ENCODE assay signal across 10 mouse cellular contexts in the genomic region with DNA sequence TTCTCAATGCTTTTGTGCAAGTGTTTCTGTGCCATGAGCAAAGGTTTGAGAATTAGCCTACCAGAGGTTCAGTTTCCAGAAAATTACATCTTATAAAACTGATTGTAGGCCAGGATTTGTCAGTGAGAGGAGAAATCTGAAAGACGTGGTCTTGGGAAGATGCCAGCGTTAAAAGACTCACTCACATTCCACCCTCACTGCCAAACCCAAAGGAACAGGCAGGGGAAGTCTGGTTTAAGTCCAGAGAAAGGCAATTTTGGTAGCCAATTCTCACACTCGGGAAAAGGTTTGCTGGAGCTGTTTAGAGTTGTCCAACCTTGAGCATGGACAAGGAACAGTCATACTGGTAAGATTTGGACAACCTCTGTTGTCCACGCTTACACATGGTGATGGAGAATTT.
DNase-seq lines count a peak whose midpoint lies in the region; ATAC-seq and TF ChIP-seq lines count a peak whose summit lies in the region.
"Had no signal": no experiment of that assay in that cellular context is flagged by ENCODE, and none has a peak within 500 bp of the region (broad histone marks: within the 10 kb centered on the region; RNA-seq: fewer than 3 reads in every experiment).

No protein-coding gene starts in this region.

- DNase-seq in cerebellum, postnatal 10 days: peak; percentile 34 to 42
- no peak for DNase-seq in cerebellum, adult 11-12 months
- peak; percentile 36 for DNase-seq in hindbrain, postnatal 0 days (ENCODE audit: low spot score)
- no peak for DNase-seq in hindbrain, embryonic 11.5 days (ENCODE audit: low spot score)
- peak; percentile 18 for DNase-seq in right cerebral cortex, adult 18-20 months
- DNase-seq in right cerebral cortex, postnatal 25 days: no peak
- no peak for DNase-seq in spleen, postnatal 10 days (ENCODE audit: low spot score in 2 of 2)
- DNase-seq in liver: no peak

- H3K36me3 ChIP-seq in hindbrain, postnatal 0 days (ENCODE audit: insufficient read depth, low read length): no peaks in the 10 kb centered on the region
- H3K36me3 ChIP-seq in hindbrain, embryonic 11.5 days (ENCODE audit: control insufficient read depth, insufficient read depth, low read length): no peaks in the 10 kb centered on the region
- H3K36me3 ChIP-seq: heart, embryonic 15.5 days had no signal

- no peak overlapping the region for H3K4me2 ChIP-seq in hindbrain, postnatal 0 days (ENCODE audit: low read depth, low read length)
- no peak overlapping the region for H3K4me2 ChIP-seq in hindbrain, embryonic 11.5 days (replicated peaks; ENCODE audit: low read depth, low read length)
- H3K4me2 ChIP-seq: heart, embryonic 15.5 days; midbrain, embryonic 11.5 days had no signal

- no peak for ATAC-seq in hindbrain, postnatal 0 days
- ATAC-seq in hindbrain, embryonic 11.5 days (ENCODE audit: low FRiP score): no peak

- no peaks in the 10 kb centered on the region for H3K4me1 ChIP-seq in hindbrain, postnatal 0 days (ENCODE audit: insufficient read depth, low read length)
- H3K4me1 ChIP-seq in hindbrain, embryonic 11.5 days (replicated peaks; ENCODE audit: control insufficient read depth, insufficient read depth, low read length): no peaks in the 10 kb centered on the region

- TF ChIP-seq CTCF in hindbrain, postnatal 0 days (IDR thresholded peaks at IDR 0.05; ENCODE audit: low read depth): no peak

- H3K4me3 ChIP-seq in hindbrain, postnatal 0 days (ENCODE audit: low read length): no peak overlapping the region
- H3K4me3 ChIP-seq in hindbrain, embryonic 11.5 days (ENCODE audit: low read depth, low read length): no peak overlapping the region
- H3K4me3 ChIP-seq: heart, embryonic 15.5 days had no signal

- H3K27me3 ChIP-seq in hindbrain, postnatal 0 days (ENCODE audit: insufficient read depth, low read length): no peaks in the 10 kb centered on the region
- no peaks in the 10 kb centered on the region for H3K27me3 ChIP-seq in hindbrain, embryonic 11.5 days (ENCODE audit: control insufficient read depth, insufficient read depth, low read length)
- H3K27me3 ChIP-seq: heart, embryonic 15.5 days had no signal

- no peak overlapping the region for H3K27ac ChIP-seq in hindbrain, postnatal 0 days
- H3K27ac ChIP-seq in hindbrain, embryonic 11.5 days (ENCODE audit: low read depth, low read length): no peak overlapping the region
- H3K27ac ChIP-seq: heart, embryonic 15.5 days had no signal

- H3K9ac ChIP-seq in hindbrain, postnatal 0 days (replicated peaks; ENCODE audit: low read length): no peak overlapping the region
- no peak overlapping the region for H3K9ac ChIP-seq in hindbrain, embryonic 11.5 days (ENCODE audit: low read depth, low read length)
- H3K9ac ChIP-seq: heart, embryonic 15.5 days had no signal

- H3K9me3 ChIP-seq in hindbrain, postnatal 0 days (ENCODE audit: low read length): no peaks in the 10 kb centered on the region
- no peaks in the 10 kb centered on the region for H3K9me3 ChIP-seq in hindbrain, embryonic 11.5 days (ENCODE audit: control insufficient read depth, low read length)
- H3K9me3 ChIP-seq: heart, embryonic 15.5 days had no signal

- 55% methylated on average over 4 of the region's 4 CpGs for WGBS in hindbrain, postnatal 0 days
- 81% methylated on average over 4 of the region's 4 CpGs for whole genome bisulfite sequencing in hindbrain, embryonic 11.5 days

Comparison
In these comparisons a context has a peak if more than half of its experiments do, and no peak if none do; other contexts are left out.
1. DNase-seq: peak in cerebellum, postnatal 10 days (2 of 2), hindbrain, postnatal 0 days (single experiment) and right cerebral cortex, adult 18-20 months (single experiment); none in cerebellum, adult 11-12 months (single experiment), hindbrain, embryonic 11.5 days (single experiment), right cerebral cortex, postnatal 25 days (single experiment), spleen, postnatal 10 days (0 of 2) and liver (single experiment).